Mouse (Mus musculus): ENCODE measurements around the gene Osbpl10.

Gene Osbpl10

DNA sequence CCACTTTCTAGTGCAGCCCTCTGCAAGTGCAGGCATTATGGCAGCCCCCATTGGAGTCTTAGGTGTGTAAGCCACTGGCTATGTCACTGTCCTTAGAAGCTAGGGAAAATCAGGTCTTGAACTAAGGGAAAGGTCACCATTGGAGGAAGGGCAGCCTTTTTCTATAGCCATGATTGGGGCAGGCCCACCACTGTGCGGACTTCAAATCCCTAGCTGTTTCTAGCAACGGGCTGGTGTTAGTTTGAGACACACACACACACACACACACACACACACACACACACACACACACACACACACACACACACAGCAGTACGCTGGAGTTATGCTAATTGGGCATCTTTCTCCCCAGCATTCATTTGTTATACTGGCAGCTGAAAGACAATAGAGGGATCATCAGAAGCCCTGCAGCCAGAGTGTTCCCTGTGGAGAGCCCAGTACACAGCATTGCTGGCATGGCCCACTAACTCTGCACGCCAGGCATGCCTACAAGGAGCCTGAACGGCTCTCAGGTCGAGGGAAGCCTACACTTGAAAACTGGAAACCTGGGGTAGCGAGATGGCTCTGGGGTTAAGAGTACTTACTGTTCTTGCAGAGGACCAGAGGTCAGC, 246.5 kb downstream of the Osbpl10 start:
- no peak for DNase-seq (ENCODE audit: low spot score)

DNA sequence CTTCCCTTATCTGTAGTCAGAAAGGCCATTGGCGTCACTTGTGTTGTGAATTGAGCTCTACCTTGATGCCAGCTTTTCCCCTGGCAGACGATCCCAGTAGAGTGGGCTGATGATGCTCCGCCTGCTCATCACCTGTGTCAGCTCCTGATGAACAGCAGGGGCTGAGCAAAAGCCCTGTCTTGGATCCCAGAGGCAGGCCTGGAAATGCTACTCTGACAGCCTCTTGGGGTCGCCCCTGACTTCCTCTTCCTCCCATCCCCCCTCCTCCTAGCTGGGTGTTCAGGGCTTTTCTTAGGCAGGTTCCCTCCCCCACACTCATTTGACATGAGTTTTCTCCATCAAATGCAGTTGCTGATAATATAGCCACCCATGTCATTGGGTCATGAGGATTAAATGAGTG, 250.8 kb downstream of the Osbpl10 start:
- no peak for DNase-seq (ENCODE audit: low spot score)

DNA sequence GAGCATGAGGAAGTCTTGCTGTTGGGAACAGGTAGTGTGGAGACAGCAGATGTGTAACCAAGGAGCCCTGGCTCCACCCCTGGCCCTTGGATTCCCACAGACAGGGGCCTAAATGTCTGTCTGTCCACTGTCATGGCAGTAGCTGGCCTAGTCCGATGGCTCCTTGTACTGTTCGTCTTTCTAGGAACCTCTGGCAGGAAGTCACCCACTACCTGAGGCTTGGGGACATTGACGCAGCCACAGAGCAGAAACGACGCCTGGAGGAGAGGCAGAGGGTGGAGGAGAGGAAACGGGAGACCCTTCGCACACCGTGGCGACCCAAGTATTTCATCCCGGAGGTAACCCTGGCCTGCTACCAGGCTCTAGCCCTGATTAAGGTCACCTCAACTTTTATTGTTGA, 251.3 kb downstream of the Osbpl10 start:
- DNase-seq (ENCODE audit: low spot score), result no peak

DNA sequence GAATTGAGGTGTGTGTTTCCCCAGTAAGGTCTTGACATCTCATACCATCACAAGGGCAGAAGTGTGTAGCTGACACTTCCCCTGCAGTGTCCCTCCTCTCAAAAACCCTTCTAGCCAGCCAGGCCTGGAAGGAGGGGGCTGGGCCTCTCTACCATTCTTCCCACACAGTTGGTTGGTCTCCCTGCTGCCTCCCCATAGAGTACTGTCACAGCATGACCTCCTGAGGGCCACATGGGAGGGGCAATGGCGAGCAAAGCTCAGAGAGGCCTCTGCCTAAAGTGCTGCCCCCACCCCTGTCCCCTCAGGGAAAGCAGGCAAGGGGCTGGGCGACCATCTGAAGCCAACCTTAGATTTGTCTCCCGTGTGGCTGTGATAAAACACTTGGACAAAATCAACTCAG, 251.8 kb downstream of the Osbpl10 start:
- DNase-seq (ENCODE audit: low spot score), result no peak

DNA sequence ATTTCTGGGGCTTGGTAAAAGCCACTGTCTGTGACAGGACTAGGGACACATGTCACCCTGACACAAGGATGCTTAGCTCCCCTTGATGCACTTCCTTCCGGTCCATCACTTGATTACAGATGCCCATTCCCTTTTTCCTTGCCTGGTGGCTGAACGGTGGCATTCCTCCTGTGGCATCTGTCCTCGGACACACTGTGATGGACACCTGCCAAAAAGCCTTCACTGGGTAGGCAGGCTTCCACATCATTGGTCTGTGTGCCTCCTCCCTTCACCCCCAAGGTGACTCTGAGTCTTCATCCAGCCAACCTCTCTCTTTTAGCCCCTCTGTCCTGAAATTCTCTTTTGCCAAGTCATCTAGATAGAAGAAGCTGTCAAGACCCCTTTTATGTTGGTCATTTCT, 253.1 kb downstream of the Osbpl10 start:
- DNase-seq (ENCODE audit: low spot score), result no peak

DNA sequence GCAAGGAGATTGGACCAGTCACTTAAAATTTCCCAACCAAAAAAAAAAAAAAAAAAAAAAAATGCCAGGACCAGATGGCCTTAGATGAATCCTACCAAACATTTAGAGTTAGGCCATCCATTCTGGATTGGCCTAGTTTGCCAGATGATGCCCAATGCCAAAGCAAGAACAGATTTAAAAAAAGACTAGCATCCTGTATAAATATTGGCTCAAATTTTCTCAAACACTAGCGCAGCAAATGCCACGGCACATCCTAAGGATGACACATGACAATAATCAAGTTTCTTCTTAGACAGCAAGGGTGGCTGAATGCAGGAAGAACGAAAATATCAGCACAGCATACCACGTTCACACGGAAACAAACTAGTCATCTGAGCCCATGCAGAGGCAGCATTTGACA, 255.4 kb downstream of the Osbpl10 start:
- DNase-seq (ENCODE audit: low spot score), result no peak

DNA sequence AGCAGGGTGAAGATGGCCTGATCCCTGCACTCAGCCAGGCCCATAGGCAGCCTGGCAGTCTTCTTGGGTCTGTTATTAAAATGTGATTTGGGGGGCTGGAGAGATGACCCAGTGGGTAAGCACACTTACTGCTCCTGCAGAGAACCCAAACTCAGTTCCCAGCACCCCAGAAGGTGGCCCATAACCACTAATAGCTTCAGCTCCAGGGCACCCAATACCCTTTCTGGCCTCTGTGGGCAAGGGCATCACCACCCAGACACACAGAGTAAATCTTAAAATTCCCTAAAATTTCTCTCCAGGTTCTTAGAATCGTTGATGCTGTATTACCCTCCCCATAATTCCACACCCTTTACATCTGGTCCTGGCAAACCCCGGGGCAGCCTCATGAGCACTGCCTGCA, 256.2 kb downstream of the Osbpl10 start:
- no peak for DNase-seq (ENCODE audit: low spot score)

DNA sequence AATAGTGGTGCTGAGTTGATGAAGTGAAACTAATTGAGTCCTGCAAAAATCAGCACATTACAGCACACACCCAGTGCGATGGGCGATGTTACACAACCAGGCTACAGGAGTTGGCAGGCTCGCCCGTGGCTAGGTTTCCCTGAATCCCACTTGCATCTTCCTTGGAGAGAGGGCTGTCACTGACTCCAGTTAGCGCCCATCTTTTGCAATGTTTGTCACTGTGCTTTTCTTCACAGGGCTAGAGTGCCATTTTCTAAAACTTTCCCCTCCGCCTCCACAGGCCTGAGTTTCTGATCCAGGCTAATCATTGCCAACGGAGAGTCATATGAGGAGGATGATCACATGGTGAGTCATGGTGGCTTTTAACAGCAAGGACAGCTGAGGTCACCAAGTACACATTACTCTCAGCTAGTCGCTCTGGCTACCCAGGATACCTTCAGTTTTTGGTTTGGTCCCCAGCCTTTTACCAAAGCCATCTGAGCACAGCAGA, 258.0 kb downstream of the Osbpl10 start:
- DNase-seq (ENCODE audit: low spot score), result no peak

DNA sequence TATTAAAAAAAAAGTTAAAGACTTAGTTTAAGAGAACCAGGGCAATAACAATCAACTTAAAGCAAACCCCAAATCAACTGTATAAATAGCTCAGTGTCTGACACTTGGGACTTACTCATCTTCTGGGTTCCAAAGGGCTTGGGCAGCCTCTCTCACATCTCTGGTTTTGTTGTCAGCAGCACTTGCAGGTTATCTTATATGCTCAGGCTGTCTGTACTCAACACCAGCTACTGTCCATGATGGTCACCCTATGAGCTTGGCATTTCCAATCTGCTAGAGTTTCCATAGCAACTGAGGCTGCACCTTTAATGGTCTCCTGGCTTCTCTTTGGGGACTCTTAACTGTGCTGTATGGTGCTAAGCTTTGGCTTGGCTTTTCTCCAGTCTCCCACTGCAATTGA, 259.6 kb downstream of the Osbpl10 start:
- DNase-seq (ENCODE audit: low spot score), result no peak

DNA sequence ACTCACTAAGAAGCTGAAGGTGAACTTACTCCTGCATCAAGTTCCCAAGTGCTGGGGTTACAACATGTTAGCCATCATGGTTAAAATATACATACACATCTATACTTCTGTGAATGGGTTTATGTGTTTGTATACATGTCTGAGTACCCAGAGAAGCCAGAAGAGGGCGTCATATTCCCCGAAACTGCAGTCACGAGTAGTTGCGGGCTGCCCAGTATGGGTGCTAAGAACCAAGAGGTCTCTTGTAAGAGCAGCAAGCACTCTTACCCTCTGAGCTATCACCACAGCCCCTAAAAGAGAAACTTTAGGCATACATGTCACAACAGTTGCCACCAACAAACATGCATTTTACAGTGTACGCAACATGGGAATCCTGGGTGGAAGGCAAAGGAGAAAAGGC, 261.5 kb downstream of the Osbpl10 start:
- DNase-seq (ENCODE audit: low spot score), result no peak

DNA sequence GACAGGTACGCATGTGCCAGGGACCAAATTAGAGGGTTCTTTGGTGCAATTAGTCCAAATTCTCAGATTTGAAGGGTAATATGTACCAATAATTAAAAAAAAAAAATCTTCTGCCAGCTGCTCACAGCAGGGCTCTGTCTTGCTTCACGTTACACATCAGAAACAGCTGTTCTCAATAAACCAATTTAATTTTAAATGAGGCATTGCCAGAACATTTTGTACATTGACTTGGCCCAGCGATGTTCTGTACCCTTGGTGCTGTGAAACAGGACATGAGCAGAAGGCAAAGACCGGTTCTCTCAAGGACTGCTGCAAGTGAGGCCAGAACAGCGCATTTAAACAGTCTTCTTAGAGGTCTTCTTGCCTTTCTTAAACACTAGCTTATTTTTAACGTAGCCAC, 265.3 kb downstream of the Osbpl10 start:
- DNase-seq (ENCODE audit: low spot score), result no peak

DNA sequence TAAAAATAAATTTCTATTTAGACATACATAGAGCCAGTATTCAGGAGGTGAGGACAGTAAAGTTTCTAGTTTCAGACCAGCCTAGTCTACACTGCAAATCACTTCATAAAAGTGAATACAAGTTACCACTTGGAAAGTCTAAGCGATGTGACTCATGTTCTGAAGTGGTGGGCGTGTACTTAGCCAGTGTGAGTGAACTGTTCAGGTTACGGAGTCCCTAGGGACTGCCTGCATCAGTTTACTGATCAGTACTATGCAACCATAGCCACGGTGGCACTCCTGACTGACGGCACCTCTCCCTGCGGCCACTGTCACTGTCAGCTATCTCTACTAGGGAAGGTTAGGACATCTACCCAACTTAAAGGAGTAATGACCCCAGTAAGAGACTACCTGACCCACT, 266.7 kb downstream of the Osbpl10 start:
- no peak for DNase-seq (ENCODE audit: low spot score)

DNA sequence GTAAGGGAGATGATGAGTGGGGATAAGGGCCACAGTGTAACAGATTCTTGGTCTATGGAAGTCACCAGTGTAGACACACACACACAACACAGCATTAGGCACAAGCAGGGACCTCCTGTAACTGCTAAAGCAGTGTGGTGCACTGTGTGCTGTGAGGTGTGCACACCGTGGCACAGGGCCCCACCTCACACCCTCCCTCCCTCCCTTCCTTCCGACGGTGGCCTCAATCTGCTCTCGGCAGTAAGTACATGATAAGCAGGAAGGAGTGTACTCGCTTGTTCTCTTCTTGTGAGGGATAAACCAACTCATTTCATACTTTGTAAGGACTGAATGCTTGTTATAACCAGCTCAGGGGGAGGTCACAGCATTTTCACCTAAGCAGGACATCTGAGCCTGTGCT, 270.8 kb downstream of the Osbpl10 start:
- no peak for DNase-seq (ENCODE audit: low spot score)

DNA sequence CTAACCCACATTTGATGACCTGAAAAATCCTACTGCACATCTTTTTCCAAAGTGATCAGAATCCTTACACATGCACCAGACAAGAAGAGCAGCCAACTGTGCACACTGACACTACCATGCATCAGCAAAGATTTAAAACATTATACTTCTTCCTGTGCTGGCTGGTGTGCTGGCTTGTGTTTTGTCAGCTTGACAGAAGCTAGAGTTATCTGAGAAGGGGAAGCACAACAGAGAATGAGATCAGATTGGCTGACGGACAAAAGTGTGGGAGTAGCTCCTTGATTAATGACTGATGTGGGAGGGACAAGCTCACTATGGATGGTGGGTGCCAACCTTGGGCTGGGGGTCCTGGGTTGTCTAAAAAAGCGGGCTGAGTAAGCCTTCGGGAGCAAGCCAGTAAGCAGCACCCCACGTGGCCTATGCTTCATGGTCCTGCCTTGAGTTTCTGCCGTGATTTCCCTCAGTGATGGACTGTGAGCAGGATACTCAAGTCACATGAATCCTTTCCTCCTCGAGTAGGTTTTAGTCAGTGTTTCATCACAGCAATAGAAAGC, 279.4 kb downstream of the Osbpl10 start:
- no peak for DNase-seq (ENCODE audit: low spot score)

DNA sequence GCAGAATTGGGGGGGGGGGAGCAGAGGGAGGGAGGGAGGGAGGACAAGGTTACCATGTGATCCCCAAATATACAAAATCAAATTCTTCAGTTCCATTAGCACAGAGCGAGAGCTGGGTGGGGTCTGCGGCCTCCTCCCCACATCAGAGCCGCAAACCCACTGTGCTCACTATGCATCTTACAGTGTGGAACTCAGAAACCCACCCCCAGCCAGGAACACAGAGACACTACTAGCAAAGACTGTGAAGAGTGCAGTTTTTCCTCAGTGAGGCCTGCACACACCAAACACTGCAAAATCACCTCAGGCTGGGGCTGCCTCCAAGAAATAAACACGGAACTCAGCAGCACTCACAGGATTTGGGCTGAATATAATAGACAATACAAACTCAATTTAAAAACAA, 281.5 kb downstream of the Osbpl10 start:
- no peak for DNase-seq (ENCODE audit: low spot score)

DNA sequence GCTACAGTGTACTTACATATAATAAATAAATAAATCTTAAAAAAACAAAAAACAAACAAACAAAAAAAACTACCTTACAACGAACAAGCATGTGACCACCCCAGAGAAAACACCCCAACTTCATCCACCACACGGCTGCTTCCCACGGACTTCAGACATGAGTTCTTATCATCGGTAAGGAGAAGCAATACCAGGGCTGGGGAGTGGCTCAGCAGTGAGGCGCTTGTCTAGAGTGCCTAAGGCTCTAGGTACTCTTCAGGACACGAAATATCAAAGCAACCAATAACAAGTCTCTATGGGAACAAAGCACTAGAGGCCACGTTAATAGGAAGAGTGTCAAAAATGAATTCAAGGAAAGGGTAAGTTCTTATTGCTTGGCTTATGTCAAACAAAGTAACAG, 282.1 kb downstream of the Osbpl10 start:
- no peak for DNase-seq (ENCODE audit: low spot score)

DNA sequence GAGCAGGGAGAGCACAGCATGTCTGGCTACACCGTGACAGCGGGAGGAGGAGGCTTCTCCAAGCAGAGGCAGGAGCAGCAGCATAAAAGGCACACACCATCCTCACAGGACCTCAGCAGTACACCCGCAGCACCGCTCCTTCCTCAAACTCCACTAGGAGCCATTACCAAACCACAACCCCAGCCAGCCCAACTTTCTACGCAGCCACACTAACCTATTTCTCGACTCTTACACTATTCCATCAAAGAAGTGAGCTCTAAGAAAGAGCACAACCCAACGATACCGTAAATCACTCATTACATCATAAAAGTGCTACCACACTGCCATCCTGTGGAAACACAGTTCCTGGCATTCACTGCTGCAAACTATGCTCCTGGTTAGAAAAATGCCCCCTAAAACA, 283.1 kb downstream of the Osbpl10 start:
- no peak for DNase-seq (ENCODE audit: low spot score)

DNA sequence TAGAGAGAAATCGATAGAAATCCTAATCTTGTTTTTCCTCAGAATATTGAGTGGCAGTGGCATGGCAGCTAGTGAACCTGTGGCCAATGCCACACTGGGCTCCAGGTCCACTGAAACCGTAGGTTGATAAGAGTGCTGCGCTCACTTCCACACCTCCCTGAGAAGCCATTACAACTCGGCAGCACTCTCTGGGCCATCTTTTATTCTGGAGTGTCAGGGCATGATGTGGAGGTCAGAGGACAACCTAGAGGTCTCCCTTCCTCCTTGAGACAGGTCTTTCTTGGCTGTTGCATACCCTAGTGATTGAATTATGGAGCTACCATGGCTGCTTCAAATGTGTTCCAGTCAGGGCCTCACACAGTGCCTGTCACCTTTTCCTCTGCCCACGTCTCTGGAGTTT, 283.5 kb downstream of the Osbpl10 start:
- DNase-seq (ENCODE audit: low spot score), result no peak

DNA sequence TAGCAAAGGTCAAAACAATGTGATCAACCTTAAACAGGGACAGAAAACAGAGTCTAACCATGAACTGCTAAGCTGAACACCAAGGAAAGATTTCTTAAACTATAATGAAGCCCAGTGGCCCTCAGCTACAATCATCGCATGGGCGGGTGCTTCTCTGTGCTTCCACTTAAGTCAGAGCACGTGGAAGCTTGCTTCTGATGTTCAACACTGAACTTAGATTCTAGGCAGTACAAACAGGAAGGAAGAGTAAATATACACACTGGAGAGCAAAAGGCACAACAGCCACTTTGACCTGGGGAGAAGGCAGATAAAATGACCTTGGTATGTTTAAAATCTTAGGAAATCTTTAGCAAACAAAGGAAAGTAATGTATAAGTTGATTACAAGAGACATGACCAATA, 293.2 kb downstream of the Osbpl10 start:
- no peak for DNase-seq (ENCODE audit: low spot score)

DNA sequence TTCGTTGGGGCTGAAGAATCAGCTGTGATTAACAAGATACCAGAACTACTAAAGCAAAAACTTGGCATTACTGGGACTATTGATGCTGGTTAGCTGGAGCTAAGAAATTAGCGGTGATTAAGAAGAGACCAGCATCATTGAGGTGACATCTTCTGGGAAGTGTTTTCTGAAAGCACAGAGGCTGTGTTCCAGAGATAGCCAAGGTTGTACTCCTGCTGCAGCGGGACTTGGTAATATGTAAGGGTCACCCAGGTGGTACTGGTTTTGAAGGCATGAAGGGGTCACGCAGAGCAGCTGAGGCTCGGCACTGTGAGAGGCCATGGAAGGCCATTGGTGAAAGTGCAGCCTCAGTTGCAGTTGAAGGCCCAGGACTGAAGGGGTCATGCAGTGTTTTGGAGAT, 294.1 kb downstream of the Osbpl10 start:
- DNase-seq (ENCODE audit: low spot score), result peak; percentile 20

DNA sequence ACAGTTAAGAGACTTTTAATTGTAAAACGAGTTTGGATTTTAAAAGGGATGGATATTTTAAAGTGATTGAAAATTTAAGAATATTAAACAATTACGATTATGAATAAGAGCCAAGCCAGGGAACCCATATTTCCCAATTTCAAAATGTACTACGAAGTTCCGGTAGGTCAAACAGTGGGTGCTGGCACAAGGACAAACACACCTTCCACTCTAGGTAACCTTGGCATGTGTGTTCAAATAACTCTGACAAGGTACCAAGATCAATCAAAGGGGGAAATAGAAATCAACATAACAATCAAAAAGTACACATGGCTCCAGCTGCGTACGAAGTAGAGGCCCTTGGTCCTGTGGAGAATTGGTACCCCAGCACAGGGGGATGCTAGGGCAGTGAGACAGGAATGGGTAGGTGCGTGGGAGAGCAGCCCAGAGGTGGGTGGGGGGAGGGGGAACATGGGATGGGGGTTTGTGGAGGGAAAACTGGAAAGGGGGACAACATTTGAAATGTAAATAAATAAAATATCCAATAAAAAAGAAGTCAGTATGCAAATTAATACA, 294.8 kb downstream of the Osbpl10 start:
- DNase-seq (ENCODE audit: low spot score), result no peak

DNA sequence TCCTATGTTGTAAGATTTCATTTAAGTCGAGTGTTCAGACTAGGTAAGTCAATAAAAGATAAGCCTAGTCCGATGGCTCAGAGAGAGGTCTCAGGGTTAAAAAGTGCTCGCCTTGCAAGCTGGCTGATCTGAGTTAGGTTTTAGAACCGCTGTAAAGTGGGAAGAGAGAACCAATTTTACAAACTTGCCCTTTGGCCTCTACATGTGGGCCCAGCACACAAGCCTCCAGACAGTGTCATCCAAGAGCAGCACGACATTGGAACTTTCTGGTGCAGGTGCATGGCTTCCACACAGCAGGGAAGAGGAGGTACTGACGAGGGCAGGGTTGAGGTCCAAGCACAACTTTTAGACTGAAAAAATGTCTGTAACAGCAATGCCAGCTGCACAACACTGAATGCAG, 296.4 kb downstream of the Osbpl10 start:
- DNase-seq (ENCODE audit: low spot score), result no peak

DNA sequence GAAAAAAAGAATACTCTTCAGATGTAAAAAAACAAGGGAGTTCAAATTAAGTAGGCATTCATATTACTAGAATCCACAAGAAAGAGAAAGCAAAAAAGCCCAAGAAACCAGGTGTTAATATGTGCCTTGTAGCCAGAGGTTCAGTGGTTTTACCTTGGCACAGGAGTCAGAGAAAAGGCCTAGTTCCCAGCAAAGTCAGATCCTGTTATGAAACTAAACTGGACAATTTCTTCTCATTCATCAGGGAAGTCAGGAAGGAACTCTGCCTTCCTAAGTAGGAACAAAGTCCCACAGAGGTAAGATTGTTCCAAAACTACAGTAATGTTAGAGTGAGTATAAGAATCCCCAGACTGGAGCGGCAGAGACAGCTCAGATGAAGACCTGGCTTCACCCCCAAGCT, 300.3 kb downstream of the Osbpl10 start:
- DNase-seq (ENCODE audit: low spot score), result no peak
